Mouse (Mus musculus) embryonic facial prominence, embryonic 14.5 days (tissue): ENCODE data around the gene Iltifb. TPM values are rescaled to one million over a fixed set of nuclear protein-coding genes. Genes with fewer than 3 reads are reported as not detected.
"Not testable (repeated sequence)": the region's sequence is repeated elsewhere in the genome, so short reads cannot be mapped to it uniquely, and the experiment has no call there.

Source experiments
- ATAC-seq: fragments of 200-750 bp; cut with Nextera tagmentation; 2 replicates; pipeline ENCODE4 v1.8.0; 2017; ENCODE audit warnings: low read depth, moderate number of reproducible peaks, moderate TSS enrichment
- DNase-seq: peaks from one replicate; pipeline ENCODE4 v3.0.0-alpha.2; 2015; ENCODE audit warnings: low spot score
- H3K27ac ChIP-seq: fragments of 300-500 bp; sonication (generic); replicated peaks from 2 replicates; pipeline ENCODE4 v1.5.1; 2014; ENCODE audit warnings: low read depth, mild to moderate bottlenecking, low read length, moderate library complexity
- H3K27me3 ChIP-seq: fragments of 300-500 bp; sonication (generic); replicated peaks from 2 replicates; pipeline ENCODE4 v1.6.1; 2014; ENCODE audit warnings: low read length; ENCODE audit not compliant: control insufficient read depth, insufficient read depth
- H3K36me3 ChIP-seq: fragments of 300-500 bp; sonication (generic); 2 replicates; pipeline ENCODE4 v1.6.1; 2014; ENCODE audit warnings: low read length, mixed read lengths; ENCODE audit not compliant: control insufficient read depth, insufficient read depth
- H3K4me1 ChIP-seq: fragments of 300-500 bp; sonication (generic); 2 replicates; pipeline ENCODE4 v1.6.1; 2014; ENCODE audit warnings: antibody characterized with exemption, low read length; ENCODE audit not compliant: control insufficient read depth, insufficient read depth
- H3K4me2 ChIP-seq: fragments of 300-500 bp; sonication (generic); 2 replicates; pipeline ENCODE4 v1.6.1; 2014; ENCODE audit warnings: low read depth, mild to moderate bottlenecking, low read length, moderate library complexity, mixed read lengths
- H3K4me3 ChIP-seq: fragments of 300-500 bp; sonication (generic); 2 replicates; pipeline ENCODE4 v1.5.1; 2014; ENCODE audit warnings: low read depth, mild to moderate bottlenecking, low read length
- H3K9ac ChIP-seq: fragments of 300-500 bp; sonication (generic); 2 replicates; pipeline ENCODE4 v1.6.1; 2014; ENCODE audit warnings: low read depth, mild to moderate bottlenecking, low read length, moderate library complexity, mixed read lengths
- H3K9me3 ChIP-seq: fragments of 300-500 bp; sonication (generic); 2 replicates; pipeline ENCODE4 v1.6.1; 2016; ENCODE audit warnings: low read length; ENCODE audit not compliant: control insufficient read depth
- WGBS: fragments of 180-500 bp; shearing (Covaris S2); extraction: QIAGEN DNeasy Blood & Tissue Kit; methylation state at CpG from one replicate; pipeline ENCODE4 v1.1.7; 2014; 5-methylcytosine and 5-hydroxymethylcytosine counted together
- polyA plus RNA-seq: library from polyadenylated mRNA; unstranded; fragments of >200 nt; fragmentation: Nextera tagmentation; extraction: Ambion mirVana; gene quantifications from 2 replicates; pipeline ENCODE4 v1.2.1, GENCODE M21; 2014

Iltifb gene
- polyA plus RNA-seq = not detected in 2 replicates

DNA sequence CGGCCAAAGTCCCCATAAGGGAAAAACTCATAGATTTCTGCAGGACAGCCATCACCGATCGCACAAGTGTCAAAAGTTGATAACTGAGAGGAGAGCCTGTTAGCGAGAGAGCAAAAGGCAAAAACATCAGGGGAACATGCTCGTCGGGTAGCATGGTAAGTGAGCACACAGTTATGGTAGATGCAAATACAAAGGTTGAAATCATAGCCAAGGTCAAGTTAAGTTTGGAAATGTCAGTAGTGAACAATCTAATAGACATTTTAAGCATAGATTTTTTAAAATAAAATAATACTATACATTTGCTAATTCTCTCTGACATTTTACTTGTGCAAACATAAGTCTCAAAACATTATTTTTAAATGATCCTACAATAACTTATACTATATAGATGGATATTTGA is at the start of gene Iltifb:
Gene Iltifb, minus strand, starts transcription at position 101 of the 400 bp plus-strand sequence.
- Histone ChIP-seq H3K27me3 (no peaks in the 10 kb centered on the region), H3K9ac (no peak within 1 kb of the TSS), H3K4me3 (no peak within 1 kb of the TSS), H3K36me3 (no peaks in the 10 kb centered on the region), H3K4me1 (no peaks in the 10 kb centered on the region), H3K9me3 (no peaks in the 10 kb centered on the region), H3K27ac (no peak within 1 kb of the TSS), H3K4me2 (no peak within 1 kb of the TSS)
- WGBS = 87% methylated on average over 6 of the region's 6 CpGs
- ATAC-seq = no peak
- no peak for DNase-seq

GRCm38 (mm10) chr10:118343155-118343554 is 48.3 kb upstream of the Iltifb start, which contains the start of gene Gm9046:
Gene Gm9046, minus strand, starts transcription at chr10:118343255.
- H3K4me2 ChIP-seq, DNase-seq, H3K9ac ChIP-seq, H3K27me3 ChIP-seq, ATAC-seq, H3K4me3 ChIP-seq, H3K4me1 ChIP-seq, H3K27ac ChIP-seq, H3K9me3 ChIP-seq, H3K36me3 ChIP-seq: not testable (repeated sequence)
- WGBS = no CpG with 5 or more reads among the region's 14 CpGs

- not testable (repeated sequence) for ATAC-seq, H3K36me3 ChIP-seq, H3K4me2 ChIP-seq, DNase-seq, H3K27ac ChIP-seq, H3K9me3 ChIP-seq, H3K27me3 ChIP-seq, H3K9ac ChIP-seq, H3K4me3 ChIP-seq, H3K4me1 ChIP-seq
- no CpG with 5 or more reads among the region's 14 CpGs for WGBS
These were observed 42.9 kb upstream of the Iltifb start, which contains the start of gene Gm9045 for GRCm38 (mm10) chr10:118337731-118338130. Gene Gm9045, minus strand, starts transcription at chr10:118337831.

DNA sequence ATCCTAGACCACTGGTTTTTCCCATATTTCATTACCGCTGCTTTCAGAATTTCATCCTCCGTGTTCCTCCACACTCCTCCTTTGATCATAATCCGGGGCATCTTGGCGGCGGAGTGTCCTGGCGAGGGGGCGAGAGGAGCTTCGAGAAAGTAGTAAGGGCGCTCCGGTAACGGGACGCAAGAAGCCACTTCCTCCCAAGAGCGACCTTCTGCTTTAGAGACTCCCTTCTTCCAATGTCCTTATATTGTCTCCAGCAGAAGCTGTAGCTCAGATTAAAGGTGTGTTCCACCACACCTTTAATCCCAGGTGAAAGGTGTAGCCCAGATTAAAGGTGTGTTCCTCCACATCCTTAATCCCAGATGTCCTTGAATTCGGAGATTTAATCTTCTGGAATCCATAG is 37.5 kb upstream of the Iltifb start, which contains the start of gene Gm9044:
Gene Gm9044, minus strand, starts transcription at position 101 of the 400 bp plus-strand sequence.
- not testable (repeated sequence) for H3K4me3 ChIP-seq, H3K27ac ChIP-seq, H3K9me3 ChIP-seq, H3K9ac ChIP-seq, H3K4me2 ChIP-seq, DNase-seq, H3K36me3 ChIP-seq, ATAC-seq, H3K27me3 ChIP-seq, H3K4me1 ChIP-seq
- WGBS = no CpG with 5 or more reads among the region's 14 CpGs

DNA sequence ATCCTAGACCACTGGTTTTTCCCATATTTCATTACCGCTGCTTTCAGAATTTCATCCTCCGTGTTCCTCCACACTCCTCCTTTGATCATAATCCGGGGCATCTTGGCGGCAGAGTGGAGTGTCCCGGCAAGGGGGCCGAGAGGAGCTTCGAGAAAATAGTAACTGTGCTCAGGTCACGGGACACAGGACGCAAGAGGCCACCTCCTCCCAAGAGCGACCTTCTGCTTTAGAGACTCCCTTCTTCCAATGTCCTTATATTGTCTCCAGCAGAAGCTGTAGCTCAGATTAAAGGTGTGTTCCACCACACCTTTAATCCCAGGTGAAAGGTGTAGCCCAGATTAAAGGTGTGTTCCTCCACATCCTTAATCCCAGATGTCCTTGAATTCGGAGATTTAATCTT is 32.0 kb upstream of the Iltifb start, which contains the start of gene Gm9040:
Gene Gm9040, minus strand, starts transcription at position 101 of the 400 bp plus-strand sequence.
- H3K9ac ChIP-seq, H3K9me3 ChIP-seq, DNase-seq, H3K4me3 ChIP-seq, ATAC-seq, H3K27me3 ChIP-seq, H3K4me2 ChIP-seq, H3K27ac ChIP-seq, H3K36me3 ChIP-seq, H3K4me1 ChIP-seq: not testable (repeated sequence)
- WGBS = no CpG with 5 or more reads among the region's 11 CpGs

GRCm38 (mm10) chr10:118319024-118319423 is 24.2 kb upstream of the Iltifb start:
- ATAC-seq = no peak

GRCm38 (mm10) chr10:118302133-118302532 is 7.3 kb upstream of the Iltifb start:
- H3K4me1 ChIP-seq, H3K4me2 ChIP-seq, H3K4me3 ChIP-seq, DNase-seq, H3K9me3 ChIP-seq, H3K9ac ChIP-seq, H3K27me3 ChIP-seq, H3K27ac ChIP-seq, ATAC-seq, H3K36me3 ChIP-seq: not testable (repeated sequence)
- WGBS = 45% methylated on average over 2 of the region's 2 CpGs

More at GRCm38 (mm10) chr10:118319024-118319423, 24.2 kb upstream of the Iltifb start:
- Histone ChIP-seq H3K4me1 (no peaks in the 10 kb centered on the region), H3K27me3 (no peaks in the 10 kb centered on the region), H3K27ac (no peak overlapping the region), H3K4me3 (no peak overlapping the region), H3K36me3 (no peaks in the 10 kb centered on the region), H3K9me3 (no peaks in the 10 kb centered on the region), H3K4me2 (no peak overlapping the region), H3K9ac (no peak overlapping the region)
- no peak for DNase-seq
- WGBS = 75% methylated on average over 8 of the region's 8 CpGs

DNA sequence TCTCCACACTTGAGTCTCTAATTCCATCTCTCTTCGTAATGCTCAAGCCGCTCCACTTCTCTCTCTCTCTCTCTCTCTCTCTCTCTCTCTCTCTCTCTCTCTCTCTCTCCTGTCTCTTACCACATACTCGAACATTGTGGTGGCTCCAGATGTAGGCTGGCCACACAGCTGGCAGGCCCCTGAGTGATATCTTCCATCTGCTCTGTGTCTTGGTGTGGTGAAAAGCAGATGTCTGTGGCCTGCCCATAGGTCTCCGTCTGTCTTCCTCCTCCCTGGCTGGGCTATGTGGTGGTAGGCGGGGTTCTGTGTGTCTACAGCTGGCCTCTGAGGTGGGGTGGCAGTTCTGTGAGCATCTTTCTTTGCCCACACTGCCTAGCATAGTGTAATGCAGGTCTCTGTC is 11.8 kb downstream of the Iltifb start:
- H3K4me1 ChIP-seq, DNase-seq, H3K27ac ChIP-seq, H3K4me3 ChIP-seq, H3K4me2 ChIP-seq, H3K36me3 ChIP-seq, H3K9ac ChIP-seq, H3K27me3 ChIP-seq, H3K9me3 ChIP-seq: not testable (repeated sequence)
- peak; percentile 47; the same call in 1 of the 2 replicates for ATAC-seq
- 57% methylated on average over 2 of the region's 5 CpGs for WGBS

DNA sequence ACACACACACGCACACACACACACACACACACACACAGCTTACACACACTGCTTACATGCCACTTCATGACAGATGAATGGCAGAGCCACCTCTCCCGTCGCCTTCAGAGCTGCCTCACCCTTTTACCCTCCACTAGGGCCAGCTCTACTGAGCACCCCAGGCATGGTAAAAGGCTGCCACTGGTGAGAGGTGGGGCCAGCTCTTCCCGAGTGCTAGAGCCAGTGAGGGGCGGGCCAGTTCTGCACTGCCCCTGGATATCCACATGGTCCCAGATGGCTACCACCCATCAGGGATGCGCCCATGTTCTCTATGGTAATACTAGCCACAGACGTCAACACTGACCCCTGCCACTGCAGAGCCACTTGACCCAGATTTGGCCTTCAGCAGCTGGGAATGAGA is 12.3 kb downstream of the Iltifb start:
- DNase-seq, H3K36me3 ChIP-seq, H3K27me3 ChIP-seq, H3K4me3 ChIP-seq, H3K9ac ChIP-seq, H3K27ac ChIP-seq, H3K4me1 ChIP-seq, H3K4me2 ChIP-seq, H3K9me3 ChIP-seq: not testable (repeated sequence)
- WGBS = 49% methylated on average over 3 of the region's 7 CpGs
- peak; percentile 33; the same call in 1 of the 2 replicates for ATAC-seq
